Mouse (Mus musculus) liver, adult 2 months (tissue): Measurements from ENCODE around the gene Msantd3. TPM values are rescaled to one million over a fixed set of nuclear protein-coding genes. Genes with fewer than 3 reads are reported as not detected.

Source experiments
- DNase-seq: peaks from one replicate; pipeline ENCODE4 v3.0.0-alpha.2; 2011; ENCODE audit warnings: low read depth, low spot score; ENCODE audit errors: extremely low read depth
- H3K27ac ChIP-seq: fragments of 200-500 bp; replicated peaks from 2 replicates; pipeline ENCODE4 v1.5.1; 2012; ENCODE audit warnings: low read depth, mild to moderate bottlenecking, control low read depth, inconsistent platforms, low read length; ENCODE audit not compliant: insufficient read depth
- H3K27me3 ChIP-seq: fragments of 200-500 bp; 2 replicates; pipeline ENCODE4 v1.6.1; 2012; ENCODE audit warnings: mild to moderate bottlenecking, moderate library complexity, low read length, inconsistent platforms; ENCODE audit not compliant: control insufficient read depth, insufficient read depth
- H3K36me3 ChIP-seq: fragments of 200-500 bp; 2 replicates; pipeline ENCODE4 v1.6.1; 2012; ENCODE audit warnings: low read length, inconsistent platforms; ENCODE audit not compliant: control insufficient read depth, insufficient read depth
- H3K4me1 ChIP-seq: fragments of 200-500 bp; 2 replicates; pipeline ENCODE4 v1.6.1; 2011; ENCODE audit warnings: low read length; ENCODE audit not compliant: control insufficient read depth, insufficient read depth
- H3K4me3 ChIP-seq: fragments of 200-500 bp; 2 replicates; pipeline ENCODE4 v1.5.1; 2011; ENCODE audit warnings: low read depth, mild to moderate bottlenecking, control low read depth, low read length, moderate library complexity; ENCODE audit not compliant: insufficient read depth
- H3K79me2 ChIP-seq: fragments of 200-500 bp; 2 replicates; pipeline ENCODE4 v1.6.1; 2012; ENCODE audit warnings: inconsistent platforms, mild to moderate bottlenecking, low read length, moderate library complexity; ENCODE audit not compliant: control insufficient read depth, insufficient read depth
- H3K9ac ChIP-seq: fragments of 200-500 bp; 2 replicates; pipeline ENCODE4 v1.6.1; 2012; ENCODE audit warnings: low read depth, mild to moderate bottlenecking, control low read depth, inconsistent platforms, low read length
- CTCF ChIP-seq: fragments of 200-500 bp; IDR thresholded peaks from 2 replicates; pipeline ENCODE4 v1.5.1; 2011; ENCODE audit warnings: low read depth, low read length, control low read depth
- POLR2A ChIP-seq: fragments of 200-500 bp; IDR thresholded peaks from 2 replicates; pipeline ENCODE4 v1.6.1; 2011; ENCODE audit warnings: low read length, control low read depth; ENCODE audit not compliant: insufficient read depth; ENCODE audit errors: extremely low read depth
- WGBS: fragments of 180-500 bp; shearing (Covaris S2); methylation state at CpG from one replicate; pipeline ENCODE4 v1.1.7; 2018; 5-methylcytosine and 5-hydroxymethylcytosine counted together
- polyA plus RNA-seq: library from polyadenylated mRNA; depleted of rRNA; stranded (reverse); fragments of >200 nt; gene quantifications from 2 replicates; pipeline ENCODE4 v1.2.3, GENCODE M21; 2012; rRNA removed
- total RNA-seq: library from RNA; depleted of rRNA; stranded (reverse); fragments of >200 nt; gene quantifications from 2 replicates; pipeline ENCODE4 v1.2.3, GENCODE M21; 2014; rRNA removed

The Msantd3 gene
- total and polyA plus RNA-seq, 2 experiments = 0.17 to 0.37 TPM

GRCm38 (mm10) chr4:48596111-48596510, 56.4 kb downstream of the Msantd3 start:
- no peak overlapping the region for H3K9ac ChIP-seq
- no peaks in the 10 kb centered on the region for H3K27me3 ChIP-seq
- WGBS = 95% methylated on average over 7 of the region's 7 CpGs
- H3K4me3 ChIP-seq = no peak overlapping the region
- H3K27ac ChIP-seq = no peak overlapping the region
- H3K79me2 ChIP-seq = no peaks in the 10 kb centered on the region
- H3K36me3 ChIP-seq = no peaks in the 10 kb centered on the region
- DNase-seq = no peak
- TF ChIP-seq CTCF = no peak
- TF ChIP-seq POLR2A = no peak
- H3K4me1 ChIP-seq = no peaks in the 10 kb centered on the region

- no peaks in the 10 kb centered on the region for H3K36me3 ChIP-seq
- H3K27ac ChIP-seq = no peak overlapping the region
- H3K4me3 ChIP-seq = no peak overlapping the region
- no peaks in the 10 kb centered on the region for H3K27me3 ChIP-seq
- 88% methylated on average over 3 of the region's 3 CpGs for WGBS
- TF ChIP-seq POLR2A (no peak), CTCF (no peak)
- no peaks in the 10 kb centered on the region for H3K79me2 ChIP-seq
- no peaks in the 10 kb centered on the region for H3K4me1 ChIP-seq
- no peak for DNase-seq
- H3K9ac ChIP-seq = no peak overlapping the region
Measured at GRCm38 (mm10) chr4:48605650-48606049, 65.9 kb downstream of the Msantd3 start.

GRCm38 (mm10) chr4:48609485-48609884, 69.8 kb downstream of the Msantd3 start:
- no peak overlapping the region for H3K9ac ChIP-seq
- H3K27ac ChIP-seq = no peak overlapping the region
- 92% methylated on average over 9 of the region's 9 CpGs for WGBS
- no peaks in the 10 kb centered on the region for H3K4me1 ChIP-seq
- DNase-seq = no peak
- no peak overlapping the region for H3K4me3 ChIP-seq
- TF ChIP-seq POLR2A (no peak), CTCF (no peak)
- no peaks in the 10 kb centered on the region for H3K36me3 ChIP-seq
- no peaks in the 10 kb centered on the region for H3K79me2 ChIP-seq
- H3K27me3 ChIP-seq = no peaks in the 10 kb centered on the region

- H3K9ac ChIP-seq = no peak overlapping the region
- 95% methylated on average over 6 of the region's 6 CpGs for WGBS
- no peak for DNase-seq
- H3K27me3 ChIP-seq = no peaks in the 10 kb centered on the region
- H3K4me3 ChIP-seq = no peak overlapping the region
- TF ChIP-seq POLR2A (no peak), CTCF (no peak)
- no peaks in the 10 kb centered on the region for H3K36me3 ChIP-seq
- H3K79me2 ChIP-seq = no peaks in the 10 kb centered on the region
- no peak overlapping the region for H3K27ac ChIP-seq
- no peaks in the 10 kb centered on the region for H3K4me1 ChIP-seq
Measured at GRCm38 (mm10) chr4:48610251-48610650, 70.5 kb downstream of the Msantd3 start.

Other genes with a start within 250 kb of the Msantd3 start
- gene Tex10, start 66.5 kb upstream of the Msantd3 start, total RNA-seq = 9.6 and 13.5 TPM in 2 replicates
- gene Tex10, start 66.5 kb upstream of the Msantd3 start, polyA plus RNA-seq = 4.0 and 4.8 TPM in 2 replicates
- gene Tmeff1, start 45.2 kb downstream of the Msantd3 start, total RNA-seq = 0.09 and 0.47 TPM in 2 replicates
- gene Tmeff1, start 45.2 kb downstream of the Msantd3 start, polyA plus RNA-seq = not detected in 2 replicates
- not detected in 2 replicates for gene Cavin4, start 123.6 kb downstream of the Msantd3 start, total RNA-seq
- not detected in 2 replicates for gene Cavin4, start 123.6 kb downstream of the Msantd3 start, polyA plus RNA-seq